Comparison of ENCODE assay signal across 22 mouse cellular contexts in the genomic region with DNA sequence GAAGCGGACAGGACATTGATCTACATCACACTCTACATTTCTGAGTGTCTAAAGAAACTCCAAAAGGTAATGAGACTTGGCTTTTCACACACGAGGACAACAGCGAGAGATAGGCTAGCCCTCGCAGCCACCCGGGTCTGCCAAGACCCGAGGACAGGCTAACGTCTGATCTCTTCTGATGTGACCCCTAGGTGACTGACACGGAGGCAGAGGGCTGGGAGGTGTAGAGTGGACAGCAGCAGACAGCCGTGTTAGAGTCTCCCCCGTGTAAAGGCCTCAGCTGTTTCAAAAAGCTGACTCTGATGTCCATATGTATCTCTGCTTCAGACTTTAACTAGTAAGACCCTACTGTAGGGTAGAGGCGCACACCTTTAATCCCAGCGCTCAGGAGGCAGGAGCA. TPM values are rescaled to one million over a fixed set of nuclear protein-coding genes. Genes with fewer than 3 reads are reported as not detected.
A peak's percentile ranks its signal among the peaks of the same experiment; 100 is the strongest.
DNase-seq lines count a peak whose midpoint lies in the region; ATAC-seq and TF ChIP-seq lines count a peak whose summit lies in the region.
"Had no signal": no experiment of that assay in that cellular context is flagged by ENCODE, and none has a peak within 500 bp of the region (broad histone marks: within the 10 kb centered on the region; RNA-seq: fewer than 3 reads in every experiment).

No protein-coding gene starts in this region.

- no peak overlapping the region for H3K4me3 ChIP-seq in heart, embryonic 13.5 days
- no peak overlapping the region for H3K4me3 ChIP-seq in heart, embryonic 16.5 days (ENCODE audit: low read length)
- no peak overlapping the region for H3K4me3 ChIP-seq in layer of hippocampus, adult 2 months
- H3K4me3 ChIP-seq: embryonic facial prominence, embryonic 10.5 days; embryonic facial prominence, embryonic 12.5 days; forebrain, embryonic 13.5 days had no signal

- WGBS in heart, embryonic 13.5 days = 89% methylated on average over 12 of the region's 12 CpGs
- WGBS in heart, embryonic 16.5 days = 85% methylated on average over 12 of the region's 12 CpGs

- no peak for TF ChIP-seq CTCF in layer of hippocampus, adult 2 months (conservative IDR thresholded peaks at IDR 0.05)

- DNase-seq in heart, adult 11 months = peak; percentile 92
- DNase-seq in heart, postnatal 25 days (ENCODE audit: low spot score) = no peak
- no peak for DNase-seq in heart, adult 8-10 months (ENCODE audit: low spot score)
- DNase-seq in heart, adult 18-20 months = no peak
- DNase-seq in layer of hippocampus, adult 2 months (ENCODE audit: low spot score in 2 of 2) = no peak
- DNase-seq in layer of hippocampus, postnatal 36 days = no peak
- DNase-seq: adrenal gland, adult 8-10 months; adrenal gland, postnatal 14 days; adrenal gland, postnatal 36 days; B cell, adult 2 months; cerebellum, adult 11-12 months; cerebellum, adult 9-10 months had no signal

- no peaks in the 10 kb centered on the region for H3K27me3 ChIP-seq in heart, embryonic 13.5 days (replicated peaks)
- H3K27me3 ChIP-seq in heart, embryonic 16.5 days (ENCODE audit: control insufficient read depth, insufficient read depth, low read length) = no peaks in the 10 kb centered on the region
- H3K27me3 ChIP-seq: CH12.LX; embryonic facial prominence, embryonic 12.5 days; forebrain, embryonic 13.5 days; Patski had no signal

- no peak overlapping the region for H3K4me2 ChIP-seq in heart, embryonic 13.5 days
- no peak overlapping the region for H3K4me2 ChIP-seq in heart, embryonic 16.5 days (ENCODE audit: low read depth, low read length)
- H3K4me2 ChIP-seq: embryonic facial prominence, embryonic 12.5 days; forebrain, embryonic 13.5 days had no signal

- H3K4me1 ChIP-seq in heart, embryonic 13.5 days = peaks cover 32% of the 10 kb centered on the region
- H3K4me1 ChIP-seq in heart, embryonic 16.5 days (ENCODE audit: control insufficient read depth, insufficient read depth, low read length) = peaks cover 33% of the 10 kb centered on the region
- H3K4me1 ChIP-seq: embryonic facial prominence, embryonic 10.5 days; embryonic facial prominence, embryonic 12.5 days; forebrain, embryonic 13.5 days had no signal

- peaks cover 3% of the 10 kb centered on the region; the same call in 1 of the 2 replicates for H3K9me3 ChIP-seq in heart, embryonic 13.5 days
- H3K9me3 ChIP-seq in heart, embryonic 16.5 days (replicated peaks; ENCODE audit: control insufficient read depth, low read length) = no peaks in the 10 kb centered on the region
- H3K9me3 ChIP-seq: embryonic facial prominence, embryonic 12.5 days; forebrain, embryonic 13.5 days; G1E had no signal

- H3K36me3 ChIP-seq in heart, embryonic 13.5 days = peaks cover 89% of the 10 kb centered on the region
- peaks cover 45% of the 10 kb centered on the region for H3K36me3 ChIP-seq in heart, embryonic 16.5 days (ENCODE audit: control insufficient read depth, insufficient read depth)

- 0 out of 2 replicates have a peak overlapping the region, but pooled peaks have one; percentile 29 for H3K27ac ChIP-seq in heart, embryonic 13.5 days (replicated peaks)
- peak overlapping the region; percentile 77 for H3K27ac ChIP-seq in heart, embryonic 16.5 days (ENCODE audit: low read length)
- H3K27ac ChIP-seq in layer of hippocampus, adult 2 months = peak overlapping the region; percentile 68
- H3K27ac ChIP-seq: embryonic facial prominence, embryonic 10.5 days; embryonic facial prominence, embryonic 12.5 days; forebrain, embryonic 13.5 days had no signal

- H3K9ac ChIP-seq in heart, embryonic 13.5 days = no peak overlapping the region
- no peak overlapping the region for H3K9ac ChIP-seq in heart, embryonic 16.5 days (ENCODE audit: low read length)
- H3K9ac ChIP-seq: embryonic facial prominence, embryonic 12.5 days; forebrain, embryonic 13.5 days had no signal

- no peak for ATAC-seq in heart, embryonic 13.5 days (ENCODE audit: extremely low read depth, insufficient number of reproducible peaks, low FRiP score, low TSS enrichment)
- ATAC-seq in heart, embryonic 16.5 days (replicated peaks; ENCODE audit: extremely low read depth, insufficient read depth, low FRiP score) = no peak
- ATAC-seq: activated CD4-positive, CD25-positive, alpha-beta regulatory T cell, adult 4 months; CD4-positive, CD25-positive, alpha-beta regulatory T cell, adult 4 months; forebrain, embryonic 13.5 days; Patski had no signal

- intact Hi-C loops in heart, postnatal 25 days (cut with DNase I) = loop anchor here (5.0 kb wide), 1 partner anchor 324 kb away; no protein-coding TSS in a partner anchor

RNA-seq across cellular contexts. Expression of gene Arpc3, which starts 11.7 kb away (rescaled TPM):
- 10 to 100 TPM; 93.0 to 94.1 TPM for total RNA-seq in heart, postnatal 25 days (2021)
- polyA plus RNA-seq in heart, embryonic 13.5 days (2015; fragmentation: Nextera tagmentation; extraction: Ambion mirVana) = 99.1 and 114 TPM in 2 replicates
- 10 to 100 TPM; 84.9 to 93.6 (median 88.1) TPM for total RNA-seq in heart, adult 8-10 months (2022)
- polyA plus RNA-seq in heart, embryonic 16.5 days (2015; fragmentation: Nextera tagmentation; extraction: Ambion mirVana) = 97.0 and 118 TPM in 2 replicates
- total RNA-seq in heart, adult 18-20 months (2021) = 10 to 100 TPM; 92.8 to 97.7 TPM
- total RNA-seq in layer of hippocampus, adult 2 months (2021) = 100 to 1,000 TPM; 261 to 275 TPM
- total RNA-seq in layer of hippocampus, postnatal 36 days (2021) = 100 to 1,000 TPM; 260 to 262 TPM

RNA-seq across cellular contexts. Expression of gene Anapc7, which starts 18.1 kb away (rescaled TPM):
- total RNA-seq in heart, postnatal 25 days (2021) = 10 to 100 TPM; 27.3 to 28.1 TPM
- 35.5 and 36.4 TPM in 2 replicates for polyA plus RNA-seq in heart, embryonic 13.5 days (2015; fragmentation: Nextera tagmentation; extraction: Ambion mirVana)
- 10 to 100 TPM; 30.2 to 35.9 (median 33.9) TPM for total RNA-seq in heart, adult 8-10 months (2022)
- 39.4 and 40.2 TPM in 2 replicates for polyA plus RNA-seq in heart, embryonic 16.5 days (2015; fragmentation: Nextera tagmentation; extraction: Ambion mirVana)
- 10 to 100 TPM; 31.8 to 32.4 TPM for total RNA-seq in heart, adult 18-20 months (2021)
- 10 to 100 TPM; 32.9 to 33.2 TPM for total RNA-seq in layer of hippocampus, adult 2 months (2021)
- total RNA-seq in layer of hippocampus, postnatal 36 days (2021) = 10 to 100 TPM; 28.6 to 30.5 TPM

RNA-seq across cellular contexts. Expression of gene Fam216a, which starts 31.2 kb away (rescaled TPM):
- total RNA-seq in heart, postnatal 25 days (2021) = 10 to 100 TPM; 11.3 to 15.6 TPM
- polyA plus RNA-seq in heart, embryonic 13.5 days (2015; fragmentation: Nextera tagmentation; extraction: Ambion mirVana) = 55.5 and 56.8 TPM in 2 replicates
- 10 to 100 TPM; 11.6 to 14.3 (median 12.7) TPM for total RNA-seq in heart, adult 8-10 months (2022)
- polyA plus RNA-seq in heart, embryonic 16.5 days (2015; fragmentation: Nextera tagmentation; extraction: Ambion mirVana) = 50.7 and 51.7 TPM in 2 replicates
- 10 to 100 TPM in 1 of 2 experiments, 1 to 10 TPM in 1; 9.7 to 11.9 TPM for total RNA-seq in heart, adult 18-20 months (2021)
- 10 to 100 TPM; 74.2 to 78.0 TPM for total RNA-seq in layer of hippocampus, adult 2 months (2021)
- 10 to 100 TPM; 76.0 to 81.9 TPM for total RNA-seq in layer of hippocampus, postnatal 36 days (2021)

RNA-seq across cellular contexts. Expression of gene Gpn3, which starts 31.7 kb away (rescaled TPM):
- 10 to 100 TPM; 22.9 to 26.6 TPM for total RNA-seq in heart, postnatal 25 days (2021)
- 54.4 and 59.9 TPM in 2 replicates for polyA plus RNA-seq in heart, embryonic 13.5 days (2015; fragmentation: Nextera tagmentation; extraction: Ambion mirVana)
- 10 to 100 TPM; 25.3 to 32.1 (median 30.4) TPM for total RNA-seq in heart, adult 8-10 months (2022)
- 51.3 and 68.6 TPM in 2 replicates for polyA plus RNA-seq in heart, embryonic 16.5 days (2015; fragmentation: Nextera tagmentation; extraction: Ambion mirVana)
- 10 to 100 TPM; 31.8 to 33.0 TPM for total RNA-seq in heart, adult 18-20 months (2021)
- 10 to 100 TPM; 30.0 to 32.3 TPM for total RNA-seq in layer of hippocampus, adult 2 months (2021)
- total RNA-seq in layer of hippocampus, postnatal 36 days (2021) = 10 to 100 TPM; 29.7 to 31.4 TPM

RNA-seq across cellular contexts. Expression of gene Vps29, which starts 49.2 kb away (rescaled TPM):
- 10 to 100 TPM; 82.6 to 89.5 TPM for total RNA-seq in heart, postnatal 25 days (2021)
- 214 and 236 TPM in 2 replicates for polyA plus RNA-seq in heart, embryonic 13.5 days (2015; fragmentation: Nextera tagmentation; extraction: Ambion mirVana)
- 100 to 1,000 TPM in 2 of 4 experiments, 10 to 100 TPM in 2; 91.9 to 113 (median 101) TPM for total RNA-seq in heart, adult 8-10 months (2022)
- polyA plus RNA-seq in heart, embryonic 16.5 days (2015; fragmentation: Nextera tagmentation; extraction: Ambion mirVana) = 198 and 200 TPM in 2 replicates
- total RNA-seq in heart, adult 18-20 months (2021) = 100 to 1,000 TPM in 1 of 2 experiments, 10 to 100 TPM in 1; 99.3 to 111 TPM
- 100 to 1,000 TPM; 173 to 186 TPM for total RNA-seq in layer of hippocampus, adult 2 months (2021)
- total RNA-seq in layer of hippocampus, postnatal 36 days (2021) = 100 to 1,000 TPM; 173 to 175 TPM

Comparison
In these comparisons a context has a peak if more than half of its experiments do, and no peak if none do; other contexts are left out.
1. RNA of gene Fam216a, which starts 31.2 kb away (total RNA-seq): 76.0 to 81.9 TPM in layer of hippocampus, postnatal 36 days and 74.2 to 78.0 TPM in layer of hippocampus, adult 2 months; 11.3 to 15.6 TPM in heart, postnatal 25 days, 11.6 to 14.3 TPM in heart, adult 8-10 months and 9.7 to 11.9 TPM in heart, adult 18-20 months; every median in the first group is over 4 times any median in the second.
2. Peak in every context shown above with its lines, with median percentiles within 50 percentile points of each other: H3K27ac ChIP-seq.